Mouse (Mus musculus): ENCODE measurements at regions not wholly inside any gene's neighbourhood (a gene's known extent, or its start where the extent isn't known, plus 50 kb on each side); places are given as distances from the start of the nearest gene placed in this dataset.

DNA sequence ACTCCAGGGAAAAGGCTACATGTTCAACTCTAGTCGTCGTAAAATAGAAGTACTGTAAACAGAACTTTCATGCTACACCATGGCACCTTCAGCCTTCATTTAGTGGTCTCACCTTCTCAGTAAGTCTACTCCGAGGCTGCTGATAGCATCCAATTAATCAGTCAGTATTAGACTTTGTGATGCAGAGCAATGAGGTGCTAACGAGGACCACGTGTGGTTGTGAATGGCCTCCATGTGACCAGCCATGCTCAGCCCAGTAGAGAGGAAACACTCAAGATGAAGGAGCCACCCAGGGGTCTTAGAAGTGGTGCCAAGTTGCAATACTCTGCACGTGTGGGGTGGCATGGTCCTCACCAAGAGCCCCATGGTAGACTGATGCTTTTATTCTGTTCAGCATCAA, 112.2 kb upstream of the Nt5e start:
- Histone ChIP-seq H3K4me3 (ENCODE audit: low read depth, low read length) (no peak overlapping the region), H3K9me3 (ENCODE audit: control insufficient read depth) (no peaks in the 10 kb centered on the region), H3K27ac (ENCODE audit: low read depth, low read length) (no peak overlapping the region), H3K4me2 (replicated peaks; ENCODE audit: low read depth) (no peak overlapping the region), H3K36me3 (ENCODE audit: control insufficient read depth, insufficient read depth) (no peaks in the 10 kb centered on the region), H3K27me3 (replicated peaks; ENCODE audit: control insufficient read depth, insufficient read depth, low read length) (no peaks in the 10 kb centered on the region), H3K9ac (ENCODE audit: low read depth, low read length) (no peak overlapping the region), H3K4me1 (replicated peaks; ENCODE audit: control insufficient read depth, insufficient read depth, low read length) (no peaks in the 10 kb centered on the region)
- no peak for TF ChIP-seq CTCF (IDR thresholded peaks at IDR 0.05; ENCODE audit: low read depth)
- WGBS: 62% methylated on average over 6 of the region's 6 CpGs
- no peak for ATAC-seq

GRCm38 (mm10) chr9:88220360-88220759, 106.6 kb upstream of the Nt5e start:
- H3K27ac ChIP-seq (ENCODE audit: low read depth, low read length): no peak overlapping the region
- no peaks in the 10 kb centered on the region for H3K9me3 ChIP-seq (ENCODE audit: control insufficient read depth)
- 74% methylated on average over 3 of the region's 3 CpGs for WGBS
- H3K4me1 ChIP-seq (replicated peaks; ENCODE audit: control insufficient read depth, insufficient read depth, low read length): no peaks in the 10 kb centered on the region
- H3K36me3 ChIP-seq (ENCODE audit: control insufficient read depth, insufficient read depth): no peaks in the 10 kb centered on the region
- no peak for TF ChIP-seq CTCF (IDR thresholded peaks at IDR 0.05; ENCODE audit: low read depth)
- H3K27me3 ChIP-seq (replicated peaks; ENCODE audit: control insufficient read depth, insufficient read depth, low read length): 0 out of 2 replicates have a peak, but pooled peaks cover 3% of the 10 kb centered on the region
- no peak for ATAC-seq
- H3K4me2 ChIP-seq (replicated peaks; ENCODE audit: low read depth): no peak overlapping the region
- no peak overlapping the region for H3K9ac ChIP-seq (ENCODE audit: low read depth, low read length)
- no peak overlapping the region for H3K4me3 ChIP-seq (ENCODE audit: low read depth, low read length)

DNA sequence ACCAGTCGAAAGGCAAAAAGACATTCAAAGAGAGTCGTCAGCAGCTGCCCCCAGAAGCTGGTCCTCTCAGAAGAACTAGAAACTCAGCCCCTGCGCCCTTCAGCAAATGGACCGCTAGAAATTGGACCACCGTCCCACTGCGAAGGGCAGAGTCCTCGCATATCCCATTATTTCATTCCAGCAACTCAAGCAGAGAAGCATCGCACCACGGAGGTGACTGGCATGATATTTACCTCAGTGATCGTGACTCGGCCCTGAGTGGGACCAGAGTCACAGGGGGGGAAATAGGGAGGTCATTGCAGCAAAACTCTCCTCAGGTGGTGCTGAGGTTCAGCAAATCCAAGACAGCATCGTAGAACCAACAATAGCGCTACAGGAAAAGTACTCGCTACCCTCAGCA, 105.7 kb upstream of the Nt5e start:
- Histone ChIP-seq H3K9me3 (ENCODE audit: control insufficient read depth) (no peaks in the 10 kb centered on the region), H3K27me3 (replicated peaks; ENCODE audit: control insufficient read depth, insufficient read depth, low read length) (0 out of 2 replicates have a peak, but pooled peaks cover 3% of the 10 kb centered on the region), H3K36me3 (ENCODE audit: control insufficient read depth, insufficient read depth) (no peaks in the 10 kb centered on the region), H3K9ac (ENCODE audit: low read depth, low read length) (no peak overlapping the region), H3K4me2 (replicated peaks; ENCODE audit: low read depth) (no peak overlapping the region), H3K27ac (ENCODE audit: low read depth, low read length) (no peak overlapping the region), H3K4me1 (replicated peaks; ENCODE audit: control insufficient read depth, insufficient read depth, low read length) (no peaks in the 10 kb centered on the region), H3K4me3 (ENCODE audit: low read depth, low read length) (no peak overlapping the region)
- ATAC-seq: no peak
- 82% methylated on average over 14 of the region's 14 CpGs for WGBS
- no peak for TF ChIP-seq CTCF (IDR thresholded peaks at IDR 0.05; ENCODE audit: low read depth)

- no peak overlapping the region for H3K9ac ChIP-seq (ENCODE audit: low read depth, low read length)
- 19% methylated on average over 7 of the region's 7 CpGs for WGBS
- H3K36me3 ChIP-seq (ENCODE audit: control insufficient read depth, insufficient read depth): no peaks in the 10 kb centered on the region
- H3K4me2 ChIP-seq (replicated peaks; ENCODE audit: low read depth): no peak overlapping the region
- TF ChIP-seq CTCF (IDR thresholded peaks at IDR 0.05; ENCODE audit: low read depth): peak; percentile 82
- H3K9me3 ChIP-seq (ENCODE audit: control insufficient read depth): no peaks in the 10 kb centered on the region
- no peaks in the 10 kb centered on the region for H3K4me1 ChIP-seq (replicated peaks; ENCODE audit: control insufficient read depth, insufficient read depth, low read length)
- no peak for ATAC-seq
- H3K27ac ChIP-seq (ENCODE audit: low read depth, low read length): no peak overlapping the region
- H3K27me3 ChIP-seq (replicated peaks; ENCODE audit: control insufficient read depth, insufficient read depth, low read length): 0 out of 2 replicates have a peak, but pooled peaks cover 3% of the 10 kb centered on the region
- no peak overlapping the region for H3K4me3 ChIP-seq (ENCODE audit: low read depth, low read length)
Measured at GRCm38 (mm10) chr9:88221850-88222353, 105.1 kb upstream of the Nt5e start.

- H3K9ac ChIP-seq (ENCODE audit: low read depth, low read length): no peak overlapping the region
- H3K27me3 ChIP-seq (replicated peaks; ENCODE audit: control insufficient read depth, insufficient read depth, low read length): no peaks in the 10 kb centered on the region
- H3K36me3 ChIP-seq (ENCODE audit: control insufficient read depth, insufficient read depth): no peaks in the 10 kb centered on the region
Measured at GRCm38 (mm10) chr9:88237126-88237525, 89.9 kb upstream of the Nt5e start.

DNA sequence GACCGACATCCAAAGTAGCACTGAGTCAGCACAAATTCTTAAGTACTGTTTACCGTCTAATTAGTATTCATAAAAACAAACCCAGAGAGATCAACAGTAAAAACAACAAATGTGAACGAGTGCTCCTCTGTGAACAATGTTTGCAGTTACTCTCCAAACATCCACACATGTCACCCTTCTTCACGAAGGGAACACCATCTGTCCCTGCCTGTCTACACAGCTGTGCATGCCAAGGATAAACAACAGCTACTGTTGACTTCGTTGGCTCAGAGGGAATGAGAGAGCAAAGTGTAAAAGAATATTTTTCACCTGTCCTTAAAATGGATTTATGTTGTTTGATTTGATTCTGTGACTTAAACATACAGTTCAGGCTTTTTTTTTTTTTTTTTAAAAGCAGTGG, 88.7 kb upstream of the Nt5e start:
- Histone ChIP-seq H3K27ac (ENCODE audit: low read depth, low read length) (no peak overlapping the region), H3K9me3 (ENCODE audit: control insufficient read depth) (no peaks in the 10 kb centered on the region), H3K4me2 (replicated peaks; ENCODE audit: low read depth) (no peak overlapping the region), H3K36me3 (ENCODE audit: control insufficient read depth, insufficient read depth) (no peaks in the 10 kb centered on the region), H3K4me1 (replicated peaks; ENCODE audit: control insufficient read depth, insufficient read depth, low read length) (no peaks in the 10 kb centered on the region), H3K27me3 (replicated peaks; ENCODE audit: control insufficient read depth, insufficient read depth, low read length) (no peaks in the 10 kb centered on the region), H3K4me3 (ENCODE audit: low read depth, low read length) (no peak overlapping the region), H3K9ac (ENCODE audit: low read depth, low read length) (no peak overlapping the region)
- no peak for TF ChIP-seq CTCF (IDR thresholded peaks at IDR 0.05; ENCODE audit: low read depth)
- WGBS: 55% methylated on average over 5 of the region's 5 CpGs
- ATAC-seq: no peak

More at GRCm38 (mm10) chr9:88237126-88237525, 89.9 kb upstream of the Nt5e start:
- no peak overlapping the region for H3K4me3 ChIP-seq (ENCODE audit: low read depth, low read length)
- no peak overlapping the region for H3K27ac ChIP-seq (ENCODE audit: low read depth, low read length)
- no peaks in the 10 kb centered on the region for H3K9me3 ChIP-seq (ENCODE audit: control insufficient read depth)
- 65% methylated on average over 2 of the region's 2 CpGs for WGBS
- H3K4me1 ChIP-seq (replicated peaks; ENCODE audit: control insufficient read depth, insufficient read depth, low read length): no peaks in the 10 kb centered on the region
- no peak overlapping the region for H3K4me2 ChIP-seq (replicated peaks; ENCODE audit: low read depth)
- no peak for TF ChIP-seq CTCF (IDR thresholded peaks at IDR 0.05; ENCODE audit: low read depth)
- no peak for ATAC-seq

- Histone ChIP-seq H3K27me3 (replicated peaks; ENCODE audit: control insufficient read depth, insufficient read depth, low read length) (no peaks in the 10 kb centered on the region), H3K27ac (ENCODE audit: low read depth, low read length) (no peak overlapping the region), H3K4me2 (replicated peaks; ENCODE audit: low read depth) (peak overlapping the region; percentile 65), H3K36me3 (ENCODE audit: control insufficient read depth, insufficient read depth) (no peaks in the 10 kb centered on the region), H3K9me3 (ENCODE audit: control insufficient read depth) (no peaks in the 10 kb centered on the region), H3K4me3 (ENCODE audit: low read depth, low read length) (peak overlapping the region; percentile 31; the same call in 1 of the 2 replicates), H3K9ac (ENCODE audit: low read depth, low read length) (no peak overlapping the region), H3K4me1 (replicated peaks; ENCODE audit: control insufficient read depth, insufficient read depth, low read length) (no peaks in the 10 kb centered on the region)
- ATAC-seq: no peak
- no peak for TF ChIP-seq CTCF (IDR thresholded peaks at IDR 0.05; ENCODE audit: low read depth)
- 19% methylated on average over 4 of the region's 4 CpGs for WGBS
Measured at GRCm38 (mm10) chr9:88240740-88241139, 86.3 kb upstream of the Nt5e start.
